Mouse (Mus musculus) adrenal gland, postnatal 4 days (tissue): ENCODE data around the gene Zfp639. TPM values are rescaled to one million over a fixed set of nuclear protein-coding genes. Genes with fewer than 3 reads are reported as not detected.

ENCODE experiments used
- DNase-seq, 2 experiments: peaks; one replicate each; pipeline ENCODE4 v3.0.0; 2021 to 2022; ENCODE audit warnings: low spot score in 2 of 2, mixed read lengths in 2 of 2
- long read RNA-seq, 2 experiments: library from polyadenylated mRNA; stranded (forward); transcript quantifications; one replicate each; pipeline ENCODE4 v2.0.0; 2021
- total RNA-seq, 2 experiments: library from RNA; stranded (reverse); gene quantifications; 2 replicates each; pipeline ENCODE4 v1.2.3; 2021

Gene Zfp639
- total RNA-seq, result 10 to 100 TPM; 41.8 TPM
- long read RNA-seq, experiment 1, transcript Zfp639-202 (7 exons, 1,988 nt), result major isoform, 7 of 32 reads
- long read RNA-seq, experiment 1, partial matches to known transcripts, result 2 of 32 reads
- long read RNA-seq, experiment 1, other reads (novel, unspliced or antisense), result 19 of 32 reads
- long read RNA-seq, experiment 2, transcript Zfp639-202 (7 exons, 1,988 nt), result major isoform, 19 of 43 reads
- long read RNA-seq, experiment 2, partial matches to known transcripts, result 8 of 43 reads
- long read RNA-seq, experiment 2, other reads (novel, unspliced or antisense), result 12 of 43 reads

- DNase-seq, result no peak
These were observed at the start of gene Zfp639 for GRCm38 (mm10) chr3:32509496-32510374. Gene Zfp639 (plus strand): TSS chr3:32510259.

DNA sequence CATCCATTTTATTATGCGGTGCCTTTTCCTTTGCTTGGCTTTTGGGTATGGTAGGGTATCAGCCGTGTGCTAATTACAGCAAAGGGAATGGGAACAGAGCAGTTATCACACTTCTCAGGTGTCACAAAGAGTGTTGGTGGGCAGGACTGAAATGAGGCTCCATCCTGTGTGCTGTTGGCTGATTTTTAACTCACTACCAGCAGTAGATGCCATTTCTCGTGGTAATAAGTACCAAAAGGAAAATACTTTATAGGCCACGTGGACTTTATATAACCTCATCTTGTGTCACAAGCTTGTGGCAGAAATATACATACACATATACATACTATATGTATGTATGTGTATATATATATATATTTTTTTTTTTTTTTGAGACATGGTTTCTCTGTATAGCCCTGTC is 42.7 kb upstream of the Zfp639 start:
- DNase-seq, result no peak

GRCm38 (mm10) chr3:32468411-32468810 is 41.6 kb upstream of the Zfp639 start:
- DNase-seq, result no peak

GRCm38 (mm10) chr3:32470449-32470848 is 39.6 kb upstream of the Zfp639 start:
- no peak for DNase-seq

DNA sequence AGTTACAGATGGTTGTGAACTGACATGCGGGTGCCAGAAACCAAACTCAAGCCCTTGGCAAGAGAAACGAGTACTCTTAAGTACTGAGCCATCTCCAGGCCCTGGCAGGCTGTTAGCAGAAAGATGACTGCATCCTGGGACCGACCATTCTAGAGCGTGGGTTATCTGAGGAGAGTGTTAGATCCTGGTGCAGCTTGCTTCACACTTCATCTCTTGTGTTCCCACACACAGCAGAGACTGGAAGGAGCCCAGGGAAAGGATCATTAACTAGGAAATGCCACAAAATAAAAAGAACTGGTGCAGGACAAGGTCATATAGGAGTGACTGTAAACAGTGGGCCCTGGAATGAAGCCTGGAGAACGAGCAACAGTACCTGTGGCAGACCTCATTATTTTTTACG is 39.0 kb upstream of the Zfp639 start:
- DNase-seq, result no peak

- no peak for DNase-seq
These were observed 37.7 kb upstream of the Zfp639 start for GRCm38 (mm10) chr3:32472191-32472900.

DNA sequence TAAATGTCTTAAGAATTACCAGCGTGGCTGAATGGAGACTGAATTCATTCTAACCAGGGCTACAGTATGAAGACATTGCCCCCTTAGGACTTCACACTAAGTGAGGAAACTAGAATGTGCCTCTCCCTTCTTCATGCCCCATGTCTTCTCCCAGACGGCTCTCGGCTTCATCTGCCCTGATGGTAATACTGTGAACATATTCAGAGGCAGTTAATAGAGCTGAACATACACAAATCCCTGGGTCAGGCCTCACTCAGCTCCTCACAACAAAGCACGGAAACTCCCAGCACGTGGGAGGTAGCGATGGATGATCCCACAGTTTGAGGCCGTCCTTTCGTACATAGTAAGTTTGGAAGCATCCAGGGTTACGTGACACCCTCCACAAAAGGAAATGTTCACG is 36.9 kb upstream of the Zfp639 start:
- no peak for DNase-seq

GRCm38 (mm10) chr3:32479961-32480360 is 30.1 kb upstream of the Zfp639 start:
- no peak for DNase-seq

DNA sequence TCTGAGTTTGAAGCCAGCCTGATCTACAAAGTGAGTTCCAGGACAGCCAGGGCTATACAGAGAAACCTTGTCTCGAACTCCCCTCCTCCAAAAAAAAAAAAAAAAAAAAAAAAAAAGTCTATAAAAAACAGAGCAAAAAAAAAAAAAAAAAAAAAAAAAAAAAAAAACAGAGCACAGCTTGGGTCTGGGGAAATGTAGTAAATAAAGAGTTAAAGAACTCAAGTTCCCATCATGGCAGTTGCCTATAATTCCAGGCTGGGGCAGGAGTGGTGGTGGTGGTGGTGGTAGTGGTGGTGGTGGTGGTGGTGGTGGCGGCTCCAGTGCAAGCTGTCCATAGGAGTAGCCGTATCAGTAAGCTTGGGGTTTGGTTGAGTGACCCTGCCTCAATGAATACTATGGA is 27.0 kb upstream of the Zfp639 start:
- DNase-seq, result no peak

GRCm38 (mm10) chr3:32486543-32486942 is 23.5 kb upstream of the Zfp639 start:
- DNase-seq, result no peak

- no peak for DNase-seq
These were observed 21.9 kb upstream of the Zfp639 start for GRCm38 (mm10) chr3:32488172-32488571.

DNA sequence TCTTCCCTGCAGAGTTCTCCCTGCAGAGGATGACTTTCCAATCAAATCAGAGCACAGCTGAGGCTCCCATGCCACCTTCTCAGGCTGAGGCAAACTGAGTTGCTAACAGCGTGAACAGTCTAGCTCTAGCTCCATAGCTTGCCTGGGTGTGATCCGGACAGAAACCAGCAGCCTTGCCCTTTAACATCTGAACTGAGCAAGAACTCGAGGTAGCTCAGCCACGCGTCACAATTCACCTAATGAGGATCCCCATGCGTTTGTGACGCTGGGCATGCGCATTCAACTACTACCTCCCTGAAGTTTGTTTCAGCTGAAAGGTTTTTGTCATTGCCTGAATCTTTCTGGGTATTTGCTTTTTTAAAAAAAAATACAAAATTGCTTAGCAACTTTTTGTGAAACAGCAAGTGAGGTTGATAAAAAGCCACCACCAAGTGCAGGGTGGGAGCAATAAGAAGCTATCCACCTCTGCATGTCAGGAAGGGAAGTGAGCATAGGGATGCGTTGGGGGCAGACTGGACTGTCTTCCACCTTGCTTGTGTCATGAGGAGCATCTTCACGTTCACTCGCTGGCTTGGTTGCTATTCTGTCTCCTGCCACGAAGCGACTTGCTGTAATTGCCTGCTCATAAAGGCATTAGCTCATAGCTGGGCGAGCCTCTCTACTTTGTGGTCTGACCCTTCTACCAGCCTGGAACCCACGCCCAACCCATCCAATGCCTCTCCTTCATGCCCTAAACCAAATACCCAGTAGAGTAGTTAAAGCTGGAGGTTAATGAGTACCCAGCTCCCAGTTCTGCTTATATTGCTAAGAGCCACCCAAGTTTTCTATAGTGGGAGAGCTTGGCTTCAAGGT is 19.8 kb upstream of the Zfp639 start:
- DNase-seq, result no peak

DNA sequence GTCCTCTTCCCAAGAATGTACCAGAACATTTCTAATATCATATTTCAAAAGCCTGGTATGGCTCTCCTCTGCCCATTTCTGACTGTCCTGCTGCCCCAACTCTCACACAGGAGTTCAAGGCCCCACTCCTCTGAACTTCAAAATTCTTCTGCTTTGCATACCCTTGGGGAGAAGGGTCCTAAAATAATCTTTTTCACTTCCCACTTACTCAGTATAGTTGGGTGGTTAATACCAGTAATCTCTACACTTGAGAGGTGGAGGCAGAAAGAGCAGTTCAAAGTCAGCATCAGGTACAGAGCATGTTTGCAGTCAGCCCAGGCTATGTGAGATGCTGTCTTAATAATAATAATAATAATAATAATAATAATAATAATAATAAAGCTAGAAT is 19.1 kb upstream of the Zfp639 start:
- no peak for DNase-seq

DNA sequence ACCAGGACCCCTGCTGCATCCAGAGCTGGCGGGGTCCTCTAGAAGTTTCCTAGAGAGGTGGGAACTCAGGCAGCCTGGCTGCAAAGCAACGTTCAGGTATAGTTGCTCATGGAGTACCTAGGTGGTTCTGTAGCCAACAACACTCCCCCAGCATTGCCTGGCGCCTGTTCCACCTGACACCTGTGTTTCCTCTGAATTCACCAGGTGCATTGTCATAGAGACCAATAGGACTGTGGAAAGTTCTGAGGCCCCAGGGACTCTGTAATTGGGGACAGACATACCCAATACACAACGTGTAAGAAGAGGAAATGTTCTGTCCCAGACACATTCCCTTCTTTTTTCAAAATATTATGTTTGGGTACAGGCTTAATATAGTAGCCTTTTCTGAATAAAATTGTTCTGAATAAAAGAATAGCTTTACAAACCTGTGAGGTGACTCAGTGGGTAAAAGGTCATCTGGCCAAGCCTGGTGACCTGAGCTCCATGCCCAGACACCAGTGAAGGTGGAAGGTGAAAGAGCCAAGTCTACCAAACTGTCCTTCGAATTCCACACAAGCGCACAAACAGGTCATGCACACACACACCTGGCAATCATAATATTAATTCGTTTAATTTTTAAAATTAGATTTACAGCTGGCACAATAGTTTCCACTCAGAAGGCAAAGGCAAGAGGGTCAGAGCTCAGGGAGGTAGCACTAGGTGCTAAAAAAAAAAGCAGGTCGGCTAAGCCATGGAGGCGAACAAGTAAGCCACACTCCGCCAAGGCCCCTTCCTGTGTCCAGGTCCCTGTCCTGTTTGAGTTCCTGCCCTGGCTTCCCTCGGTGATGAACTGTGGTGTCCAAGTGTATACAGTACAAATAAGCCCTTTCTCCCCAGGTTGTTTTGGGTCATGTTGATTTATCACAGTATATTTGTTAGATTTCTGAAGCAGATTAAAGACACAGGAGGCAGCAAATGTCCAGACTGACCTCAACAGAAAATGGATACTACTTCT is 17.7 kb upstream of the Zfp639 start, which contains the start of gene Kcnmb3:
Kcnmb3 (minus strand) TSS at position 135 of the 994 bp plus-strand sequence.
- no peak for DNase-seq

GRCm38 (mm10) chr3:32494387-32495087 is 15.5 kb upstream of the Zfp639 start:
- DNase-seq, result no peak

GRCm38 (mm10) chr3:32495088-32495770 is 14.8 kb upstream of the Zfp639 start:
- no peak for DNase-seq

- no peak for DNase-seq
These were observed 14.0 kb upstream of the Zfp639 start for GRCm38 (mm10) chr3:32495856-32496710.
